Mouse (Mus musculus) mature B cell (primary cell): ENCODE measurements around the gene Ccdc28b.

Experiments used
- in situ Hi-C: fragments of 300-500 bp; cut with MboI; formaldehyde crosslinking; loops from 2 replicates; pipeline ENCODE4 v1.14.3; 2019

Ccdc28b gene

GRCm38 (mm10) chr4:129622803-129623535 lies 778 bp downstream of the Ccdc28b start:
- in situ Hi-C loops, result no loop called here

DNA sequence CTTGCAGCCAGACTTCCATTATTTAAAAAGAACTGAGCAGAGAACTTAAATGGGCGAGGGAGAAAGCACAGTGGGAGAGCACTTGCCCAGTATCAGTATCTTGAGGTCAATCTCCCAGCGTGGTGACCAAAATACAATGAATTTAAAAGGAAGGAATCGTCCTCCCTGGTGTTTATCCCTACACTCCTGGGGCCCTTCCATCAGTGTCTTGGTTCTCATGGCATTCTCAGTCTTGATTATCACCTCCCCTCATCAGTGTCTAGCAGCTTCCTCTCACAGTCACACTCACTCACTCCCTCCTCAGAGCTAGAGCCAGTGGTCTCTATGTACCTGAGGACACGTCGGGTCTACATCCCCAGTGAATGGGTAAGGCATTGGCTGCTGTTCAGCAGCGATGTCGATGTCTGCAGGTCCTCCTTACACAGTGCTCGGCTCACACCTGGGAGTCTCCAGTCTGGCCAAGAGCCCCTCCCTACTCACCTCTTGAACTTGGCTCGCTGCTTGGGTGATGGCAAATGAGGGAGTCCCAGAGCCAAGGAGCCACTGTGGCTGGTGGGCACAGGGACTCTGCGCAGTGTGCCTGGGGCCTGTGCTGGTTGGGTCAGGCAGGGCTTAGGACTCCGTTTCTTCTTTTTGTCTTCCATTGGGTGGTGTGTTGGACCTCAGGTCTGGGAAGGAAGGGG lies 1.5 kb downstream of the Ccdc28b start:
- in situ Hi-C loops, result no loop called here

DNA sequence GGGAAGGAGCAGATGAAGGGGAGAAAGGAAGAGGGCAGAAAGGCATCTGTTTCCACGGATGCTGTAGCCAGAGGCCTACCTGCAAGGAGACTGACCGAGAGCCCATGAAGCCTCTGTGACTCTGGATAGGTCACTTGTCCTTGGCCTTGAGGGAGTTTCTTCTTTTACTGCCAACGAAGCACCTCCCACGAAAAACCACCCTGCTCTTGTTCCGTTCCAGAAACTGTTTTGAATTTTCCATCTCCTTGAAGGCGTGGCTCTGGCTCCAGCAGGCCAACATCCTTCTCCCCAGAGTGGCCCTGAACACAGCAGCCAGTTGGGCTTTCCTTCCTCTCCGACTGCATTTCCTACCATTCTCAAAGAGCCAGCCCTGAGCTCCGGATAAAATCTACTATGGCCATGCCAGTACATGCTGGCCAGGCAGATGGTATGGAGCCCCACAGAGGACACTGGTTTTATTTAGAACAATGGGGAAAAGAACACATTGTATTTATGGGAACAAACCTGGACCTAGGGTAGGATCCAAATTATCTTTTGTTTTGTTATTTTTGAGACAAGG lies 2.4 kb downstream of the Ccdc28b start:
- in situ Hi-C loops, result no loop called here

DNA sequence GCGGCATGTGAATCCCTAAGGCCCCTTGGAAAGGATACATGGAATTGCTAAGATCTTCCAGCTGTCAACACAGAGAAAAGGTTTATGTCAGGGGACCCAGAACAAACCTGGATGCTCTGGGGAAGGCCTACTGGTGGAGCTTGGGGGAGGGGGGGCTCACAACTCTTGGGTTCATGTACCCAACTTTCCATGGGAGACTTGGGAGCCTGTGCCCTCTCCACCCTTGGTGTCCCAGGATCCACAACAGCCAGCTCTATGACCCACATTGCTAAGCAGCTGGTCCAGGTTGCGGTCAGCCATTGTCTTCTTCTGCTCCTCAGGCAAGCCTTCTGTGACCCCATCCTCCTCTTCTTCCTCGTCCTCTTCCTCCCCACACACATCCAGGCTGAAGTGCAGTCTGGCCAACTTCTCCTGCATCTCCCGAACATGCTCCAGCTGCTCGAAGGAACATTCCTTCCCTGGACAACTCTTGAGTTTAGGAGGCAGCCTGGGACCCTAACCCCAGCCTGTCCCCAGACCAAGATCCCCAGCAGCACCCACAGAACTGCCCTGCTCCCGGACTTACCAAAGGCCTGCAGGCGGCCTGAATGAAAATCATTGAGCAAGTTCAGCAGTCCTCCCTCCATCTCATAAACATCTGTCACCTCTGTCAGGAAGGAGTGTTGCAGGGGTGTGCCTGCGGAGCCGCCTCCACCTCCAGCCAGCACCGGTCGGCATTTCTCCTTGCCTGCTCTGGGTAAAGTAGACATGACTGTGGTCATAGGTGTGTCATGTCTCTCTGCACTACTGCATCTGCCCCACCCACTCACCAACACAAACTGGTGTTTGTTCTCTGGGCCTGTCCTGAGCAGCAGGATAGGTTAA lies 3.1 kb downstream of the Ccdc28b start:
- in situ Hi-C loops, result no loop called here

- in situ Hi-C loops, result no loop called here
These were observed 4.7 kb downstream of the Ccdc28b start, which contains the start of gene Iqcc for GRCm38 (mm10) chr4:129618786-129619691. Gene Iqcc (minus strand): TSS chr4:129619099.

DNA sequence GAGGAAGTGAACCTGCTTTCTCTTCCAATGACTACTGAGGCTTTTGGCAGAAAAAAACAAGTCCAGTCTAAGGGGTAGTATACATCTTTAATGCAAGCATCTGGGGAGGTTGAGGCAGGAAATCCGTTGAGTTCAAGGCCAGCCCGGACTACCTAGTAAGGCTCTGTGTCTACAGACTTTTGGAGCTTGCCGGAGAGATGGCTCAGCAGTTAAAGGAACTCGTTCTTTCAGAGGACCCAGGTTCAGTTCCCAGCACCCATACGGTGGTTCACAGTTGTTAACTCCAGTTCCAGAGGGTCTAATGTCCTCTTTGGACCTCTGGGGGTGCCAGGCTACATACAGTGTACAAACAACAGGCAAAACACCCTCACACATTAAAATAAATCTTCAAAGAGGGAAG lies 5.7 kb downstream of the Ccdc28b start:
- in situ Hi-C loops, result no loop called here

DNA sequence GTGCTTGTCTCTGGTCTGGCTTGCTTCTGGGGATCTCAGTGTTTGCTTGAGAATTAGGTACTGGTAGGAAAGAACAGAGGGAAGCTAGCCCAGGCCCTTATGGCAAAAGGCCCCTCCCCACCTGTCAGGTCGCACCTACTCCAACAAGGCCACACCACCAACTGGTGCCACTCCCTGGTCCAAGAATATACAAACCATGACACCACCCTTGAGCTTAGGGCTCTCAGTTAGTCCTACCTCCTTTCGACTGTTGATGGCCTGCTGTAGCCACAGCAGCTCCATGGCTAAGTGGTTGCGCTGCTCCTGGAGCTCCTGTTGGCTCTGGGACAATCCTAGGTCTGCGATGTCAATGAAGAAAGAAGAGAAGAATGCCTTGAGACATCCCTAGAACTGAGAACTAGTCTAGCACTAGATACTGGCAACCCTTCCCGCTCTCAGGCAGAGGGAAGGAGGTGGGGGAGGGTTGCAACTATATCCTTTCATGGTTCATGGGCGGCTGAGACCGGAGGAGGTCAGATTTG lies 6.6 kb downstream of the Ccdc28b start:
- in situ Hi-C loops, result no loop called here

DNA sequence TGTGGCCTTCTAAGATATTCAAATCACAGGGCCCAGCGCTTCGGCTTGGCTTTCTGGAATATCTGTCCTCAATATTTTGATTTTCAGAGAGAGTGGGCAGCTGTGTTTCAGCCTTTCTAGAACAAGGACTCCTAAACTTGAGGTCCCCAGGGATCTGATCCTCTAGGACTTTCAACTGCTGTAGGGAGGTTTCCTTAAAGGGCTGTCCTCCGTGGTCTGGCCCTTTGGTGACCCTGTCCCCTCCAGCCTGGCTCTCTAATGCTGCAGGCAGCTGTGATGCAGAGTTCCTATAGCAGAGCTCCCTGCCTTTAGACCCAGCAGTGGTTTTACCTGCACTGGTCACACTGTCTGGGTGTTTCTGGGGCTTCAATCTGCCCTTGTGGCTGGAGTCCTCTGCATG lies 7.1 kb downstream of the Ccdc28b start:
- in situ Hi-C loops, result no loop called here

GRCm38 (mm10) chr4:129615801-129616290 lies 7.9 kb downstream of the Ccdc28b start:
- in situ Hi-C loops, result no loop called here

- in situ Hi-C loops, result no loop called here
These were observed 9.7 kb downstream of the Ccdc28b start, which contains the start of gene Dcdc2b for GRCm38 (mm10) chr4:129614093-129614492. Gene Dcdc2b (minus strand): TSS chr4:129614257.

GRCm38 (mm10) chr4:129610472-129610871 lies 13.3 kb downstream of the Ccdc28b start:
- in situ Hi-C loops, result no loop called here

GRCm38 (mm10) chr4:129610026-129610425 lies 13.7 kb downstream of the Ccdc28b start:
- in situ Hi-C loops, result no loop called here

- in situ Hi-C loops, result loop anchor here (10.0 kb wide), 1 partner anchor 64 kb away; the partner anchor contains the start of gene Hdac1
These were observed 14.6 kb downstream of the Ccdc28b start for GRCm38 (mm10) chr4:129609139-129609631.

DNA sequence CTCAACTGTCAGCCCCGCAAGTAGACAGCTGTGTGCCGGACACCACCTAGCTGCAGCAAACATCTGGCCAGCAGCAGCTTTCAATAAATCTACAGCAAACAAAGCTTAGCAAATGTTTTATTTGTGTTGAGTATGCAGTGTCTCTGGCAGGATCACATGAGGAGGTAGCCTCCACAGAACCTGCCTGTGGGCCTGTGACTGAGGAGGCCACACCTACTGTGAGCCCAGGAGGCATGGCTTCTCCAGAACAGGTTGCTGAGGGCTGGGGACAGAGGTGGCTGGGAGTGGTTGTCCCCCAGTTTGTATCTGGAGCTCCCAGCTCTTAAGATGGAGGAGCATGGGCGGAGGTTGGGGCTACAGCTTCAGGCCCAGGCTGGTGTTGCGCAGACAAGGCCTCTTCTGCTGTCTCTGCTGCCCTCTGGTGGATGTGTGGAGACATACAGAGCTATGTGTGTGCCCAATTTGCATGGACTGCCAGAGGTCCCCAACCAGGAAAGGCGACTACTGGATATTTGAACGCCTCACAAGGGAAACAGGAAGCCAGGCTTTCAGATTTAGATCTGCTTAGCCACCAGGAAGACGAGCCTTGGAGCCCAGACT lies 15.2 kb downstream of the Ccdc28b start:
- in situ Hi-C loops, result loop anchor here (10.0 kb wide), 1 partner anchor 64 kb away; the partner anchor contains the start of gene Hdac1

GRCm38 (mm10) chr4:129600233-129601158 lies 23.3 kb downstream of the Ccdc28b start, which contains the start of the genes Eif3i and Tmem234:
Gene Eif3i (minus strand): TSS chr4:129600648.
Gene Tmem234 (plus strand): TSS chr4:129600668.
- in situ Hi-C loops, result loop anchor here (10.0 kb wide), 1 partner anchor 56 kb away; the partner anchor contains the start of gene Hdac1

- in situ Hi-C loops, result no loop called here
These were observed 34.9 kb downstream of the Ccdc28b start for GRCm38 (mm10) chr4:129588865-129589264.

GRCm38 (mm10) chr4:129586943-129587342 lies 36.8 kb downstream of the Ccdc28b start:
- in situ Hi-C loops, result no loop called here

- in situ Hi-C loops, result no loop called here
These were observed 38.0 kb downstream of the Ccdc28b start for GRCm38 (mm10) chr4:129585773-129586172.
